Mouse (Mus musculus) hindbrain, embryonic 13.5 days (tissue): ENCODE data around the gene Rprml. TPM values are rescaled to one million over a fixed set of nuclear protein-coding genes. Genes with fewer than 3 reads are reported as not detected.

Experiments
- ATAC-seq: fragments of 200-750 bp; cut with Nextera tagmentation; 2 replicates; pipeline ENCODE4 v1.8.0; 2017; ENCODE audit warnings: moderate TSS enrichment; ENCODE audit not compliant: low FRiP score
- H3K27ac ChIP-seq: fragments of 300-500 bp; sonication (generic); 2 replicates; pipeline ENCODE4 v1.5.1; 2015; ENCODE audit warnings: inconsistent platforms, mild to moderate bottlenecking, moderate library complexity
- H3K27me3 ChIP-seq: fragments of 300-500 bp; sonication (generic); 2 replicates; pipeline ENCODE4 v1.6.1; 2015; ENCODE audit warnings: mild to moderate bottlenecking, inconsistent platforms
- H3K36me3 ChIP-seq: fragments of 300-500 bp; sonication (generic); 2 replicates; pipeline ENCODE4 v1.6.1; 2015; ENCODE audit warnings: mild to moderate bottlenecking, inconsistent platforms
- H3K4me1 ChIP-seq: fragments of 300-500 bp; sonication (generic); replicated peaks from 2 replicates; pipeline ENCODE4 v1.6.1; 2015; ENCODE audit warnings: inconsistent platforms
- H3K4me2 ChIP-seq: fragments of 300-500 bp; sonication (generic); 2 replicates; pipeline ENCODE4 v1.6.1; 2015; ENCODE audit warnings: inconsistent platforms, mild to moderate bottlenecking, moderate library complexity
- H3K4me3 ChIP-seq: fragments of 300-500 bp; sonication (generic); 2 replicates; pipeline ENCODE4 v1.5.1; 2015; ENCODE audit warnings: mild to moderate bottlenecking, inconsistent platforms
- H3K9ac ChIP-seq: fragments of 300-500 bp; sonication (generic); 2 replicates; pipeline ENCODE4 v1.6.1; 2015; ENCODE audit warnings: mild to moderate bottlenecking, inconsistent platforms
- H3K9me3 ChIP-seq: fragments of 300-500 bp; sonication (generic); 2 replicates; pipeline ENCODE4 v1.6.1; 2016; ENCODE audit warnings: inconsistent platforms
- WGBS: fragments of 180-500 bp; shearing (Covaris S2); methylation state at CpG from one replicate; pipeline ENCODE4 v1.1.7; 2015; 5-methylcytosine and 5-hydroxymethylcytosine counted together
- polyA plus RNA-seq: library from polyadenylated mRNA; unstranded; fragments of >200 nt; fragmentation: Nextera tagmentation; extraction: Ambion mirVana; gene quantifications from 2 replicates; pipeline ENCODE4 v1.2.1, GENCODE M21; 2015

Gene Rprml
- polyA plus RNA-seq, 1 experiment from 2014 or later, result not detected

- Histone ChIP-seq H3K9me3 (no peaks in the 10 kb centered on the region), H3K4me3 (peak overlapping the region; percentile 92), H3K4me1 (peaks cover 35% of the 10 kb centered on the region), H3K9ac (peak overlapping the region; percentile 93), H3K27me3 (no peaks in the 10 kb centered on the region), H3K27ac (peak overlapping the region; percentile 98), H3K4me2 (peak overlapping the region; percentile 71), H3K36me3 (no peaks in the 10 kb centered on the region)
- no peak; the same call in 1 of the 2 replicates for ATAC-seq
- 2% methylated on average over 18 of the region's 18 CpGs for WGBS
Observed at GRCm38 (mm10) chr11:103696851-103697564, 47.6 kb downstream of the Rprml start.

GRCm38 (mm10) chr11:103697565-103698176 lies 48.3 kb downstream of the Rprml start, which contains the start of gene Gosr2:
Gosr2 (minus strand) TSS chr11:103697898.
- peak; percentile 98 for ATAC-seq
- under 1% methylated on average over 56 of the region's 57 CpGs for WGBS
- Histone ChIP-seq H3K9me3 (no peaks in the 10 kb centered on the region), H3K9ac (peak within 1 kb of the TSS; percentile 93), H3K4me1 (peaks cover 33% of the 10 kb centered on the region), H3K4me3 (peak within 1 kb of the TSS; percentile 92), H3K4me2 (peak within 1 kb of the TSS; percentile 71), H3K27ac (peak within 1 kb of the TSS; percentile 98), H3K27me3 (no peaks in the 10 kb centered on the region), H3K36me3 (no peaks in the 10 kb centered on the region)

GRCm38 (mm10) chr11:103698226-103698625 lies 48.9 kb downstream of the Rprml start:
- Histone ChIP-seq H3K9me3 (no peaks in the 10 kb centered on the region), H3K36me3 (no peaks in the 10 kb centered on the region), H3K27me3 (no peaks in the 10 kb centered on the region), H3K27ac (peak overlapping the region; percentile 98), H3K4me3 (peak overlapping the region; percentile 92), H3K4me2 (peak overlapping the region; percentile 71), H3K9ac (peak overlapping the region; percentile 93), H3K4me1 (peaks cover 30% of the 10 kb centered on the region)
- WGBS, result 76% methylated on average over 2 of the region's 2 CpGs
- ATAC-seq, result no peak

Other genes with a start within 250 kb of the Rprml start
- 9.1 TPM in 2 replicates for gene Plekhm1, start 236.9 kb upstream of the Rprml start, polyA plus RNA-seq
- not detected in 2 replicates for gene Lrrc37a, start 145.0 kb upstream of the Rprml start, polyA plus RNA-seq
- gene Gm884, start 28.4 kb upstream of the Rprml start, polyA plus RNA-seq, result not detected in 2 replicates
- not detected in 2 replicates for gene Lyzl6, start 10.7 kb upstream of the Rprml start, polyA plus RNA-seq
- gene Gosr2, start 48.3 kb downstream of the Rprml start, polyA plus RNA-seq, result 90.7 and 91.6 TPM in 2 replicates
- gene Wnt9b, start 100.3 kb downstream of the Rprml start, polyA plus RNA-seq, result 0.13 and 0.21 TPM in 2 replicates
- gene Wnt3, start 124.6 kb downstream of the Rprml start, polyA plus RNA-seq, result 7.9 and 9.8 TPM in 2 replicates